Mouse (Mus musculus): Measurements from ENCODE around the gene Olfr993. TPM values are rescaled to one million over a fixed set of nuclear protein-coding genes. Genes with fewer than 3 reads are reported as not detected.

Gene Olfr993
- polyA plus RNA-seq (2014; fragmentation: Illumina TruSeq; extraction: RNeasy Lipid Tissue Mini Kit (QIAGEN cat#74804); ENCODE audit: low read depth, low replicate concordance) = not detected

DNA sequence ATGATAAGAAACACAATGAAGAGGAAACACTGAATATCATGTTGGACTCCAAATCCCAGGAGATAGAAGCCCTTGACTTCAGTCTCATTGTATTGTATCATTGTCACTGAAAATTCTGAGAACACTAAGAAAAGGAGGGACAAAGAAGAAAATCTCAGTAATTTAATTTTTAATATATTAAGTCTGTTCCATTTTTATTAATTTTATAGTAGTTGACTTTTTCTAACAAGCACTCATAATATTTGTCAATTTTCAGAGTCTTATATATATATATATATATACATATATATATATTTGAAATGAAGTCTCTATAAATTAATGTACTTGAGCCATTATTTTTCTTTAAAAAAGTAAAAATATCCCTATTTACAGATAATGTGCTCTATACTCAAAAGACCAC lies at the start of gene Olfr993:
Gene Olfr993, minus strand, starts transcription at position 101 of the 400 bp plus-strand sequence.

GRCm38 (mm10) chr2:85443539-85443938 lies 28.9 kb upstream of the Olfr993 start, which contains the start of gene Olfr995:
Olfr995 (minus strand) TSS chr2:85443639.

DNA sequence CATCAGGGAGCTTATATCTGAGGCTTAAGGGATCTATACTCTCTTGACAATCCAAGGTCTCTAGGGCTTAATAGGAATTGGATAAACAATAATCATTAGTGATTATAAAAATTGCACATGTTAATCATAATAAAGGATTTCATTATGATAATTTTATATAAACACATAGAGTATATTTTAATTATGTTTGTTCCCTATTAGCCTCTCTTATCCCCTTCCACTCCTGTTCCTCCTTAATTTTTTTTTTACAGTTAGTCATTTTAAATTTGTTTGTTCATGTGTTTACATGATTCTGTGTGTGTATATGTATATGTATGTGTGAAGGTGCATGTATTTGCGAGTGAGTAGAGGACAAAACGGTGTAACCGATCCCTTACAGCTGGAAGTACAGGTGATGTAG lies 21.7 kb upstream of the Olfr993 start, which contains the start of gene Olfr994:
Gene Olfr994, minus strand, starts transcription at position 101 of the 400 bp plus-strand sequence.

GRCm38 (mm10) chr2:85409369-85409768 lies 5.3 kb downstream of the Olfr993 start, which contains the start of gene Olfr992:
Olfr992 (minus strand) TSS chr2:85409469.

Other genes starting within 250 kb of the Olfr993 start
- 60.4 TPM for gene Lrrc55, start 217.7 kb downstream of the Olfr993 start, polyA plus RNA-seq (2014; fragmentation: Illumina TruSeq; extraction: RNeasy Lipid Tissue Mini Kit (QIAGEN cat#74804); ENCODE audit: low read depth, low replicate concordance)
- gene Olfr987, start 75.6 kb downstream of the Olfr993 start, polyA plus RNA-seq (2014; fragmentation: Illumina TruSeq; extraction: RNeasy Lipid Tissue Mini Kit (QIAGEN cat#74804); ENCODE audit: low read depth, low replicate concordance) = not detected
- not detected for gene Olfr988, start 51.6 kb downstream of the Olfr993 start, polyA plus RNA-seq (2014; fragmentation: Illumina TruSeq; extraction: RNeasy Lipid Tissue Mini Kit (QIAGEN cat#74804); ENCODE audit: low read depth, low replicate concordance)
- not detected for gene Olfr992, start 5.4 kb downstream of the Olfr993 start, polyA plus RNA-seq (2014; fragmentation: Illumina TruSeq; extraction: RNeasy Lipid Tissue Mini Kit (QIAGEN cat#74804); ENCODE audit: low read depth, low replicate concordance)
- not detected for gene Olfr994, start 21.6 kb upstream of the Olfr993 start, polyA plus RNA-seq (2014; fragmentation: Illumina TruSeq; extraction: RNeasy Lipid Tissue Mini Kit (QIAGEN cat#74804); ENCODE audit: low read depth, low replicate concordance)
- not detected for gene Olfr995, start 28.8 kb upstream of the Olfr993 start, polyA plus RNA-seq (2014; fragmentation: Illumina TruSeq; extraction: RNeasy Lipid Tissue Mini Kit (QIAGEN cat#74804); ENCODE audit: low read depth, low replicate concordance)
- 0.64 TPM for gene 4833423E24Rik, start 104.1 kb upstream of the Olfr993 start, polyA plus RNA-seq (2014; fragmentation: Illumina TruSeq; extraction: RNeasy Lipid Tissue Mini Kit (QIAGEN cat#74804); ENCODE audit: low read depth, low replicate concordance)
- not detected for gene Olfr996, start 164.3 kb upstream of the Olfr993 start, polyA plus RNA-seq (2014; fragmentation: Illumina TruSeq; extraction: RNeasy Lipid Tissue Mini Kit (QIAGEN cat#74804); ENCODE audit: low read depth, low replicate concordance)
- not detected for gene Olfr998, start 174.1 kb upstream of the Olfr993 start, polyA plus RNA-seq (2014; fragmentation: Illumina TruSeq; extraction: RNeasy Lipid Tissue Mini Kit (QIAGEN cat#74804); ENCODE audit: low read depth, low replicate concordance)
- not detected for gene Olfr1000, start 197.0 kb upstream of the Olfr993 start, polyA plus RNA-seq (2014; fragmentation: Illumina TruSeq; extraction: RNeasy Lipid Tissue Mini Kit (QIAGEN cat#74804); ENCODE audit: low read depth, low replicate concordance)
- gene Olfr1002, start 235.8 kb upstream of the Olfr993 start, polyA plus RNA-seq (2014; fragmentation: Illumina TruSeq; extraction: RNeasy Lipid Tissue Mini Kit (QIAGEN cat#74804); ENCODE audit: low read depth, low replicate concordance) = not detected
- gene Olfr154, start 249.6 kb upstream of the Olfr993 start, polyA plus RNA-seq (2014; fragmentation: Illumina TruSeq; extraction: RNeasy Lipid Tissue Mini Kit (QIAGEN cat#74804); ENCODE audit: low read depth, low replicate concordance) = not detected